Mouse (Mus musculus) liver, embryonic 14.5 days (tissue): ENCODE results near the gene Csnk2a2.

Experiments used
- CTCF ChIP-seq: IDR thresholded peaks from 2 replicates; pipeline ENCODE4 v1.5.1; 2016; ENCODE audit warnings: antibody characterized with exemption, low read depth, control low read depth
- EP300 ChIP-seq: IDR thresholded peaks from 2 replicates; pipeline ENCODE4 v1.6.1; 2016; ENCODE audit warnings: antibody characterized with exemption, low read depth

GRCm38 (mm10) chr8:95497821-95498220, 8.0 kb upstream of the Csnk2a2 start:
- no peak for TF ChIP-seq CTCF
- TF ChIP-seq EP300: no peak
